Mouse (Mus musculus) liver, embryonic 14.5 days (tissue): Measurements from ENCODE around the gene Nmi. TPM values are rescaled to one million over a fixed set of nuclear protein-coding genes. Genes with fewer than 3 reads are reported as not detected.

Experiments
- ATAC-seq: fragments of 200-750 bp; cut with Nextera tagmentation; 2 replicates; pipeline ENCODE4 v1.8.0; 2017; ENCODE audit warnings: moderate number of reproducible peaks, mild to moderate bottlenecking, moderate library complexity; ENCODE audit not compliant: insufficient read depth
- DNase-seq, 3 experiments: peaks; one replicate each; pipeline ENCODE4 v3.0.0-alpha.2; 2012 to 2013; ENCODE audit warnings: low read depth in 3 of 3, low spot score in 3 of 3
- H3K27ac ChIP-seq: fragments of 300-500 bp; sonication (generic); 2 replicates; pipeline ENCODE4 v1.5.1; 2014; ENCODE audit warnings: moderate library complexity, mild to moderate bottlenecking, control low read depth, inconsistent platforms
- H3K27me3 ChIP-seq: fragments of 300-500 bp; sonication (generic); 2 replicates; pipeline ENCODE4 v1.6.1; 2014; ENCODE audit warnings: mild to moderate bottlenecking, low read length, moderate library complexity; ENCODE audit not compliant: control insufficient read depth, insufficient read depth
- H3K36me3 ChIP-seq: fragments of 300-500 bp; sonication (generic); replicated peaks from 2 replicates; pipeline ENCODE4 v1.6.1; 2014; ENCODE audit warnings: low read depth; ENCODE audit not compliant: control insufficient read depth, insufficient read depth
- H3K4me1 ChIP-seq, 2 experiments: fragments of 200-500 bp in 1 of 2; fragments of 300-500 bp in 1 of 2; sonication (generic) in 1 of 2; replicated peaks; 2 replicates each; pipeline ENCODE4 v1.6.1; 2012 to 2014; ENCODE audit warnings: antibody characterized with exemption in 1 of 2, inconsistent platforms in 1 of 2, low read length in 1 of 2; ENCODE audit not compliant: control insufficient read depth in 2 of 2, insufficient read depth in 2 of 2
- H3K4me2 ChIP-seq: fragments of 300-500 bp; sonication (generic); 2 replicates; pipeline ENCODE4 v1.6.1; 2014; ENCODE audit warnings: low read depth, mild to moderate bottlenecking, control low read depth, moderate library complexity
- H3K4me3 ChIP-seq, 2 experiments: fragments of 200-500 bp in 1 of 2; fragments of 300-500 bp in 1 of 2; sonication (generic) in 1 of 2; 2 replicates each; pipeline ENCODE4 v1.5.1; 2012 to 2014; ENCODE audit warnings: low read depth in 2 of 2, low read length in 2 of 2, mild to moderate bottlenecking in 2 of 2, control low read depth in 1 of 2, inconsistent platforms in 1 of 2, moderate library complexity in 1 of 2; ENCODE audit not compliant: insufficient read depth in 1 of 2
- H3K9ac ChIP-seq: fragments of 300-500 bp; sonication (generic); replicated peaks from 2 replicates; pipeline ENCODE4 v1.6.1; 2014; ENCODE audit warnings: mild to moderate bottlenecking, control low read depth, moderate library complexity
- H3K9me3 ChIP-seq: fragments of 300-500 bp; sonication (generic); 2 replicates; pipeline ENCODE4 v1.6.1; 2016; ENCODE audit warnings: low read length, mixed read lengths; ENCODE audit not compliant: control insufficient read depth
- CTCF ChIP-seq: IDR thresholded peaks from 2 replicates; pipeline ENCODE4 v1.5.1; 2016; ENCODE audit warnings: antibody characterized with exemption, low read depth, control low read depth
- EP300 ChIP-seq: IDR thresholded peaks from 2 replicates; pipeline ENCODE4 v1.6.1; 2016; ENCODE audit warnings: antibody characterized with exemption, low read depth
- WGBS: fragments of 180-500 bp; shearing (Covaris S2); extraction: QIAGEN DNeasy Blood & Tissue Kit; methylation state at CpG from one replicate; pipeline ENCODE4 v1.1.7; 2014; ENCODE audit not compliant: insufficient replicate concordance; 5-methylcytosine and 5-hydroxymethylcytosine counted together
- polyA plus RNA-seq, 2 experiments: library from polyadenylated mRNA; depleted of rRNA in 1 of 2; stranded (reverse) in 1 of 2; unstranded in 1 of 2; fragments of >200 nt; fragmentation: Nextera tagmentation in 1 of 2; extraction: Ambion mirVana in 1 of 2; gene quantifications; 2 replicates each; pipeline versions ENCODE4 v1.2.1 to v1.2.3; 2012 to 2014

Nmi gene
- polyA plus RNA-seq, 2 experiments: 5.1 to 11.0 TPM

- WGBS: 73% methylated on average over 8 of the region's 8 CpGs
- DNase-seq: no peak
- H3K4me1 ChIP-seq: no peaks in the 10 kb centered on the region
Measured at GRCm38 (mm10) chr2:51905637-51906036, 67.7 kb downstream of the Nmi start.

More at GRCm38 (mm10) chr2:51905637-51906036, 67.7 kb downstream of the Nmi start:
- ATAC-seq: no peak
- Histone ChIP-seq H3K27ac (no peak overlapping the region), H3K4me3 (no peak overlapping the region), H3K9me3 (no peaks in the 10 kb centered on the region), H3K9ac (no peak overlapping the region), H3K27me3 (no peaks in the 10 kb centered on the region), H3K4me2 (no peak overlapping the region), H3K36me3 (no peaks in the 10 kb centered on the region)
- TF ChIP-seq EP300 (no peak), CTCF (no peak)

Other genes starting within 250 kb of the Nmi start
- 8.1 and 14.1 TPM in 2 replicates for gene Rbm43, start 38.3 kb downstream of the Nmi start, polyA plus RNA-seq (2012; rRNA removed)
- gene Rbm43, start 38.3 kb downstream of the Nmi start, polyA plus RNA-seq (2014; fragmentation: Nextera tagmentation; extraction: Ambion mirVana): 23.2 and 23.7 TPM in 2 replicates
- 0.09 and 0.10 TPM in 2 replicates for gene Tnfaip6, start 64.5 kb upstream of the Nmi start, polyA plus RNA-seq (2012; rRNA removed)
- not detected in 2 replicates for gene Tnfaip6, start 64.5 kb upstream of the Nmi start, polyA plus RNA-seq (2014; fragmentation: Nextera tagmentation; extraction: Ambion mirVana)
- gene Rif1, start 99.3 kb upstream of the Nmi start, polyA plus RNA-seq (2012; rRNA removed): 7.1 and 10.9 TPM in 2 replicates
- 16.9 and 19.6 TPM in 2 replicates for gene Rif1, start 99.3 kb upstream of the Nmi start, polyA plus RNA-seq (2014; fragmentation: Nextera tagmentation; extraction: Ambion mirVana)